Mouse (Mus musculus): Measurements from ENCODE around the gene Usf1. TPM values are rescaled to one million over a fixed set of nuclear protein-coding genes. Genes with fewer than 3 reads are reported as not detected.

Usf1 gene
- polyA plus RNA-seq, 2 experiments = 15.0 to 16.9 TPM

DNA sequence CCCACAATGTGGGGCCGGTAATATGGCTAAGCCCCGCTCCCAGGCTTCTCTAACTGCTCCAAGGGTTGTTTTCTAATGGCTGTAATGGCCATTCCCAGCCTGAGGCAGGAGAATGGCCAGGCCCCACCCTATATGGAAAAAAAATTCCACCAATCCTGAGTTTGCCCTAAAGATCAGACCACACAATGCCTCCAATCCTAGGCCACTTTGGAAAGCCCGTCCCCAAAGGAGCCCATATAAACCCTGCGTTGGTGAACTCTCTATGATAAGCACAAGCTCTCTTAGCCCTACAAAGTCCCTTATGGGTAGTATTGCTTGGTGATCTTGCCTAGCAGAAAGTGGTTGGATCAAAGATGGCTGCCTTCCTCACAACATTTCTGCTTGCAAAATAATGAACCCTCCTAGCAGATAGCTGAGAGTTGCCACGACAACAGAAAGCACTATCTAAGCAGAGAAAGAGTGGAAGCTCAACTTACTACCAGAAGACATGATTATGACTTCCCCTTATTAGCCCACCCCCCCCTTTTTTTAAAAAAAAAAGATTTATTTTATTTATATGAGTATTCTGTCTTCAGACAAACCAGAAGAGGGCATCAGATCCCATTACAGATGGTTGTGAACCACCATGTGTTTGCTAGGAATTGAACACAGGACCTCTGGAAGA, 54.8 kb downstream of the Usf1 start:
- no peaks in the 10 kb centered on the region for H3K27me3 ChIP-seq (ENCODE audit: control insufficient read depth, insufficient read depth, low read length)
- no peak for DNase-seq (ENCODE audit: low read depth in 3 of 3, low spot score in 3 of 3)
- no peaks in the 10 kb centered on the region for H3K4me1 ChIP-seq (replicated peaks; ENCODE audit: control insufficient read depth in 2 of 2, insufficient read depth in 2 of 2, low read length in 1 of 2)
- WGBS (ENCODE audit: insufficient replicate concordance) = 62% methylated on average over 5 of the region's 5 CpGs
- no peaks in the 10 kb centered on the region for H3K9me3 ChIP-seq (ENCODE audit: control insufficient read depth, low read length)
- H3K27ac ChIP-seq = no peak overlapping the region
- ATAC-seq (ENCODE audit: insufficient read depth) = no peak
- H3K4me2 ChIP-seq (ENCODE audit: low read depth) = no peak overlapping the region
- no peaks in the 10 kb centered on the region for H3K36me3 ChIP-seq (replicated peaks; ENCODE audit: control insufficient read depth, insufficient read depth, low read depth)
- TF ChIP-seq CTCF (IDR thresholded peaks at IDR 0.05; ENCODE audit: low read depth) (no peak), EP300 (IDR thresholded peaks at IDR 0.05; ENCODE audit: low read depth) (no peak)
- no peak overlapping the region for H3K9ac ChIP-seq (replicated peaks)
- no peak overlapping the region for H3K4me3 ChIP-seq (ENCODE audit: insufficient read depth in 1 of 2, low read depth in 2 of 2, low read length in 2 of 2)

DNA sequence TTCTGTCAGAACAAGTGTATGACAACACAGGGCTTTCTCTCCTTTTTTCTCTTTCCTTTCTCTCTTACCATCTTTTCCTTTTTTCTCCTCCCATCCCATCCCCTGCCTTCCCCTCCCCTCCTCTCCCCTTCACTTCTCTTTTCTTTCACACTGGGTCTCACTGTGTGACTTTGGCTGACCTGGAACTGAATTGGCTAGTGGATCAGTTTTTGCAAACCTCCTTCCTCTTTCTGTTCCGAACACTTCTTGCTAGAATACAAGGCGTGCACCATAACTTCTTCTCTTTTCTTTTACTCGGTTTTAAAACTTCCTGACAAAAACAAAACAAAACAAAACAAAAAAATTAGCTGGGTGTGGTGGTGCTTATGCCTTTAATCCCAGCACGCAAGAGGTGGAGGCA, 55.5 kb downstream of the Usf1 start:
- H3K36me3 ChIP-seq (replicated peaks; ENCODE audit: control insufficient read depth, insufficient read depth, low read depth) = no peaks in the 10 kb centered on the region
- no peaks in the 10 kb centered on the region for H3K9me3 ChIP-seq (ENCODE audit: control insufficient read depth, low read length)
- TF ChIP-seq CTCF (IDR thresholded peaks at IDR 0.05; ENCODE audit: low read depth) (no peak), EP300 (IDR thresholded peaks at IDR 0.05; ENCODE audit: low read depth) (no peak)
- DNase-seq (ENCODE audit: low read depth in 3 of 3, low spot score in 3 of 3) (no peak), ATAC-seq (ENCODE audit: insufficient read depth) (no peak)
- no peak overlapping the region for H3K27ac ChIP-seq
- WGBS (ENCODE audit: insufficient replicate concordance) = 25% methylated on average over 4 of the region's 4 CpGs
- H3K4me2 ChIP-seq (ENCODE audit: low read depth) = no peak overlapping the region
- H3K9ac ChIP-seq (replicated peaks) = no peak overlapping the region
- no peak overlapping the region for H3K4me3 ChIP-seq (ENCODE audit: insufficient read depth in 1 of 2, low read depth in 2 of 2, low read length in 2 of 2)
- H3K4me1 ChIP-seq (replicated peaks; ENCODE audit: control insufficient read depth in 2 of 2, insufficient read depth in 2 of 2, low read length in 1 of 2) = no peaks in the 10 kb centered on the region
- no peaks in the 10 kb centered on the region for H3K27me3 ChIP-seq (ENCODE audit: control insufficient read depth, insufficient read depth, low read length)

Other genes starting within 250 kb of the Usf1 start
- 0.94 and 1.0 TPM in 2 replicates for gene Pcp4l1, start 215.0 kb upstream of the Usf1 start, polyA plus RNA-seq (2012; rRNA removed)
- gene Pcp4l1, start 215.0 kb upstream of the Usf1 start, polyA plus RNA-seq (2014; fragmentation: Nextera tagmentation; extraction: Ambion mirVana) = 1.2 and 1.3 TPM in 2 replicates
- 1.0 TPM in 2 replicates for gene Nr1i3, start 197.3 kb upstream of the Usf1 start, polyA plus RNA-seq (2012; rRNA removed)
- gene Nr1i3, start 197.3 kb upstream of the Usf1 start, polyA plus RNA-seq (2014; fragmentation: Nextera tagmentation; extraction: Ambion mirVana) = 0.62 and 0.88 TPM in 2 replicates
- 9.4 and 11.0 TPM in 2 replicates for gene Tomm40l, start 188.8 kb upstream of the Usf1 start, polyA plus RNA-seq (2012; rRNA removed)
- 16.0 and 17.5 TPM in 2 replicates for gene Tomm40l, start 188.8 kb upstream of the Usf1 start, polyA plus RNA-seq (2014; fragmentation: Nextera tagmentation; extraction: Ambion mirVana)
- gene Apoa2, start 186.3 kb upstream of the Usf1 start, polyA plus RNA-seq (2012; rRNA removed) = 2,859 and 3,167 TPM in 2 replicates
- gene Apoa2, start 186.3 kb upstream of the Usf1 start, polyA plus RNA-seq (2014; fragmentation: Nextera tagmentation; extraction: Ambion mirVana) = 5,173 and 5,415 TPM in 2 replicates
- 50.1 and 74.3 TPM in 2 replicates for gene Fcer1g, start 176.9 kb upstream of the Usf1 start, polyA plus RNA-seq (2012; rRNA removed)
- 87.8 and 104 TPM in 2 replicates for gene Fcer1g, start 176.9 kb upstream of the Usf1 start, polyA plus RNA-seq (2014; fragmentation: Nextera tagmentation; extraction: Ambion mirVana)
- gene Adamts4, start 160.9 kb upstream of the Usf1 start, polyA plus RNA-seq (2012; rRNA removed) = 0.11 and 0.17 TPM in 2 replicates
- gene Adamts4, start 160.9 kb upstream of the Usf1 start, polyA plus RNA-seq (2014; fragmentation: Nextera tagmentation; extraction: Ambion mirVana) = 0.13 and 0.25 TPM in 2 replicates
- gene Ndufs2, start 159.9 kb upstream of the Usf1 start, polyA plus RNA-seq (2012; rRNA removed) = 53.6 and 72.4 TPM in 2 replicates
- gene Ndufs2, start 159.9 kb upstream of the Usf1 start, polyA plus RNA-seq (2014; fragmentation: Nextera tagmentation; extraction: Ambion mirVana) = 136 TPM in 2 replicates
- 14.5 and 14.7 TPM in 2 replicates for gene B4galt3, start 141.0 kb upstream of the Usf1 start, polyA plus RNA-seq (2012; rRNA removed)
- gene B4galt3, start 141.0 kb upstream of the Usf1 start, polyA plus RNA-seq (2014; fragmentation: Nextera tagmentation; extraction: Ambion mirVana) = 12.7 and 17.3 TPM in 2 replicates
- 161 and 178 TPM in 2 replicates for gene Ppox, start 130.1 kb upstream of the Usf1 start, polyA plus RNA-seq (2012; rRNA removed)
- gene Ppox, start 130.1 kb upstream of the Usf1 start, polyA plus RNA-seq (2014; fragmentation: Nextera tagmentation; extraction: Ambion mirVana) = 170 and 191 TPM in 2 replicates
- 17.1 and 18.0 TPM in 2 replicates for gene Usp21, start 123.3 kb upstream of the Usf1 start, polyA plus RNA-seq (2012; rRNA removed)
- gene Usp21, start 123.3 kb upstream of the Usf1 start, polyA plus RNA-seq (2014; fragmentation: Nextera tagmentation; extraction: Ambion mirVana) = 17.4 and 21.6 TPM in 2 replicates
- 14.5 and 23.3 TPM in 2 replicates for gene Ufc1, start 116.3 kb upstream of the Usf1 start, polyA plus RNA-seq (2012; rRNA removed)
- gene Ufc1, start 116.3 kb upstream of the Usf1 start, polyA plus RNA-seq (2014; fragmentation: Nextera tagmentation; extraction: Ambion mirVana) = 45.8 and 51.6 TPM in 2 replicates
- gene Dedd, start 82.2 kb upstream of the Usf1 start, polyA plus RNA-seq (2012; rRNA removed) = 15.3 and 15.8 TPM in 2 replicates
- 16.5 and 18.9 TPM in 2 replicates for gene Dedd, start 82.2 kb upstream of the Usf1 start, polyA plus RNA-seq (2014; fragmentation: Nextera tagmentation; extraction: Ambion mirVana)
- gene Nit1, start 65.7 kb upstream of the Usf1 start, polyA plus RNA-seq (2012; rRNA removed) = 23.4 and 24.0 TPM in 2 replicates
- gene Nit1, start 65.7 kb upstream of the Usf1 start, polyA plus RNA-seq (2014; fragmentation: Nextera tagmentation; extraction: Ambion mirVana) = 22.1 and 23.3 TPM in 2 replicates
- 7.9 and 36.2 TPM in 2 replicates for gene Pfdn2, start 65.6 kb upstream of the Usf1 start, polyA plus RNA-seq (2012; rRNA removed)
- gene Pfdn2, start 65.6 kb upstream of the Usf1 start, polyA plus RNA-seq (2014; fragmentation: Nextera tagmentation; extraction: Ambion mirVana) = 19.9 and 20.7 TPM in 2 replicates
- gene Klhdc9, start 50.5 kb upstream of the Usf1 start, polyA plus RNA-seq (2012; rRNA removed) = 0.27 and 0.39 TPM in 2 replicates
- 0.49 and 0.70 TPM in 2 replicates for gene Klhdc9, start 50.5 kb upstream of the Usf1 start, polyA plus RNA-seq (2014; fragmentation: Nextera tagmentation; extraction: Ambion mirVana)
- gene Nectin4, start 41.2 kb upstream of the Usf1 start, polyA plus RNA-seq (2012; rRNA removed) = 0.09 and 0.12 TPM in 2 replicates
- gene Nectin4, start 41.2 kb upstream of the Usf1 start, polyA plus RNA-seq (2014; fragmentation: Nextera tagmentation; extraction: Ambion mirVana) = 0.04 and 0.06 TPM in 2 replicates
- gene Arhgap30, start 22.4 kb upstream of the Usf1 start, polyA plus RNA-seq (2012; rRNA removed) = 2.2 and 3.0 TPM in 2 replicates
- 1.8 and 1.9 TPM in 2 replicates for gene Arhgap30, start 22.4 kb upstream of the Usf1 start, polyA plus RNA-seq (2014; fragmentation: Nextera tagmentation; extraction: Ambion mirVana)
- gene Tstd1, start 7.6 kb downstream of the Usf1 start, polyA plus RNA-seq (2012; rRNA removed) = 0.60 and 0.90 TPM in 2 replicates
- gene Tstd1, start 7.6 kb downstream of the Usf1 start, polyA plus RNA-seq (2014; fragmentation: Nextera tagmentation; extraction: Ambion mirVana) = 0.19 and 0.75 TPM in 2 replicates
- 11.9 TPM in 2 replicates for gene F11r, start 26.2 kb downstream of the Usf1 start, polyA plus RNA-seq (2012; rRNA removed)
- gene F11r, start 26.2 kb downstream of the Usf1 start, polyA plus RNA-seq (2014; fragmentation: Nextera tagmentation; extraction: Ambion mirVana) = 13.6 and 14.0 TPM in 2 replicates
- 1.7 and 2.5 TPM in 2 replicates for gene Alyref2, start 92.2 kb downstream of the Usf1 start, polyA plus RNA-seq (2012; rRNA removed)
- 2.4 and 2.9 TPM in 2 replicates for gene Alyref2, start 92.2 kb downstream of the Usf1 start, polyA plus RNA-seq (2014; fragmentation: Nextera tagmentation; extraction: Ambion mirVana)
- not detected in 2 replicates for gene Itln1, start 124.0 kb downstream of the Usf1 start, polyA plus RNA-seq (2012; rRNA removed)
- gene Itln1, start 124.0 kb downstream of the Usf1 start, polyA plus RNA-seq (2014; fragmentation: Nextera tagmentation; extraction: Ambion mirVana) = not detected in 2 replicates
- gene Cd244a, start 147.9 kb downstream of the Usf1 start, polyA plus RNA-seq (2012; rRNA removed) = 0.09 and 0.12 TPM in 2 replicates
- 0.22 and 0.24 TPM in 2 replicates for gene Cd244a, start 147.9 kb downstream of the Usf1 start, polyA plus RNA-seq (2014; fragmentation: Nextera tagmentation; extraction: Ambion mirVana)
- 1.0 and 1.2 TPM in 2 replicates for gene Ly9, start 196.1 kb downstream of the Usf1 start, polyA plus RNA-seq (2012; rRNA removed)
- 0.18 and 0.20 TPM in 2 replicates for gene Ly9, start 196.1 kb downstream of the Usf1 start, polyA plus RNA-seq (2014; fragmentation: Nextera tagmentation; extraction: Ambion mirVana)
- gene Slamf7, start 241.7 kb downstream of the Usf1 start, polyA plus RNA-seq (2012; rRNA removed) = 0.03 and 0.04 TPM in 2 replicates
- gene Slamf7, start 241.7 kb downstream of the Usf1 start, polyA plus RNA-seq (2014; fragmentation: Nextera tagmentation; extraction: Ambion mirVana) = 0.17 and 0.25 TPM in 2 replicates